Mouse (Mus musculus) midbrain, embryonic 10.5 days (tissue): ENCODE data around the gene Olfr1358. TPM values are rescaled to one million over a fixed set of nuclear protein-coding genes. Genes with fewer than 3 reads are reported as not detected.
A peak's percentile ranks its signal among the peaks of the same experiment; 100 is the strongest.
"Not testable (repeated sequence)": the region's sequence is repeated elsewhere in the genome, so short reads cannot be mapped to it uniquely, and the experiment has no call there.

Source experiments
- DNase-seq: peaks from one replicate; pipeline ENCODE4 v3.0.0-alpha.2; 2017; ENCODE audit warnings: low spot score
- H3K27ac ChIP-seq: fragments of 300-500 bp; sonication (generic); replicated peaks from 2 replicates; pipeline ENCODE4 v1.5.1; 2016; ENCODE audit warnings: mild to moderate bottlenecking
- H3K27me3 ChIP-seq: fragments of 300-500 bp; sonication (generic); 2 replicates; pipeline ENCODE4 v1.6.1; 2016; ENCODE audit warnings: low read depth, mild to moderate bottlenecking; ENCODE audit not compliant: poor library complexity, severe bottlenecking
- H3K36me3 ChIP-seq: fragments of 300-500 bp; sonication (generic); 2 replicates; pipeline ENCODE4 v1.6.1; 2016; ENCODE audit warnings: mild to moderate bottlenecking, moderate library complexity
- H3K4me1 ChIP-seq: fragments of 300-500 bp; sonication (generic); 2 replicates; pipeline ENCODE4 v1.6.1; 2016
- H3K4me3 ChIP-seq: fragments of 300-500 bp; sonication (generic); 2 replicates; pipeline ENCODE4 v1.5.1; 2016; ENCODE audit warnings: mild to moderate bottlenecking, moderate library complexity
- H3K9me3 ChIP-seq: fragments of 300-500 bp; sonication (generic); replicated peaks from 2 replicates; pipeline ENCODE4 v1.6.1; 2016; ENCODE audit warnings: mild to moderate bottlenecking
- WGBS: fragments of 180-500 bp; shearing (Covaris S2); methylation state at CpG from one replicate; pipeline ENCODE4 v1.1.7; 2016; 5-methylcytosine and 5-hydroxymethylcytosine counted together
- polyA plus RNA-seq: library from polyadenylated mRNA; unstranded; fragments of >200 nt; fragmentation: Nextera tagmentation; extraction: Ambion mirVana; gene quantifications from 2 replicates; pipeline ENCODE4 v1.2.1, GENCODE M21; 2016

The Olfr1358 gene
- not detected in 2 replicates for polyA plus RNA-seq

- H3K4me3 ChIP-seq: no peak within 1 kb of the TSS
- no peaks in the 10 kb centered on the region for H3K36me3 ChIP-seq
- no peaks in the 10 kb centered on the region for H3K9me3 ChIP-seq
- H3K27ac ChIP-seq: no peak within 1 kb of the TSS
- no peaks in the 10 kb centered on the region for H3K27me3 ChIP-seq
- H3K4me1 ChIP-seq: no peaks in the 10 kb centered on the region
- no peak for DNase-seq
Observed at GRCm38 (mm10) chr10:78517128-78517527, at the start of gene Olfr1358. Olfr1358 (plus strand) TSS chr10:78517428.

GRCm38 (mm10) chr10:78467761-78468310, 49.4 kb upstream of the Olfr1358 start:
- 70% methylated on average over 2 of the region's 2 CpGs for WGBS
- Histone ChIP-seq H3K27ac (no peak overlapping the region), H3K9me3 (no peaks in the 10 kb centered on the region), H3K4me3 (no peak overlapping the region), H3K4me1 (peaks cover 37% of the 10 kb centered on the region), H3K27me3 (peaks cover 14% of the 10 kb centered on the region), H3K36me3 (no peaks in the 10 kb centered on the region)
- DNase-seq: no peak

GRCm38 (mm10) chr10:78470582-78471313, 46.5 kb upstream of the Olfr1358 start:
- H3K27me3 ChIP-seq: peaks cover 4% of the 10 kb centered on the region
- H3K4me3 ChIP-seq: no peak overlapping the region
- no peaks in the 10 kb centered on the region for H3K36me3 ChIP-seq
- H3K27ac ChIP-seq: no peak overlapping the region; the same call in 1 of the 2 replicates
- WGBS: 48% methylated on average over 15 of the region's 15 CpGs
- H3K9me3 ChIP-seq: no peaks in the 10 kb centered on the region
- DNase-seq: no peak
- H3K4me1 ChIP-seq: peaks cover 13% of the 10 kb centered on the region

GRCm38 (mm10) chr10:78472046-78472445, 45.2 kb upstream of the Olfr1358 start:
- no peak overlapping the region for H3K4me3 ChIP-seq
- peaks cover 13% of the 10 kb centered on the region for H3K4me1 ChIP-seq
- DNase-seq: no peak
- no peak overlapping the region for H3K27ac ChIP-seq
- H3K9me3 ChIP-seq: no peaks in the 10 kb centered on the region
- no peaks in the 10 kb centered on the region for H3K36me3 ChIP-seq
- peaks cover 4% of the 10 kb centered on the region for H3K27me3 ChIP-seq
- 81% methylated on average over 3 of the region's 3 CpGs for WGBS

- Histone ChIP-seq H3K4me3 (no peak overlapping the region), H3K27me3 (peaks cover 4% of the 10 kb centered on the region), H3K9me3 (no peaks in the 10 kb centered on the region), H3K4me1 (peaks cover 9% of the 10 kb centered on the region), H3K36me3 (no peaks in the 10 kb centered on the region), H3K27ac (no peak overlapping the region)
- DNase-seq: no peak
- WGBS: 64% methylated on average over 5 of the region's 5 CpGs
Observed at GRCm38 (mm10) chr10:78473434-78473833, 43.8 kb upstream of the Olfr1358 start.

GRCm38 (mm10) chr10:78474759-78475158, 42.5 kb upstream of the Olfr1358 start:
- Histone ChIP-seq H3K36me3 (no peaks in the 10 kb centered on the region), H3K27ac (no peak overlapping the region), H3K27me3 (peaks cover 6% of the 10 kb centered on the region), H3K4me1 (peaks cover 9% of the 10 kb centered on the region), H3K9me3 (no peaks in the 10 kb centered on the region), H3K4me3 (no peak overlapping the region)
- no peak for DNase-seq
- WGBS: 76% methylated on average over 8 of the region's 8 CpGs

GRCm38 (mm10) chr10:78476821-78477220, 40.4 kb upstream of the Olfr1358 start:
- WGBS: 80% methylated on average over 4 of the region's 4 CpGs
- no peak for DNase-seq
- Histone ChIP-seq H3K4me3 (no peak overlapping the region), H3K4me1 (peaks cover 6% of the 10 kb centered on the region; the same call in 1 of the 2 replicates), H3K27me3 (peaks cover 24% of the 10 kb centered on the region), H3K27ac (no peak overlapping the region), H3K9me3 (no peaks in the 10 kb centered on the region), H3K36me3 (no peaks in the 10 kb centered on the region)

- H3K36me3 ChIP-seq: no peaks in the 10 kb centered on the region
- H3K27ac ChIP-seq: peak overlapping the region; percentile 79
- peak overlapping the region; percentile 64 for H3K4me3 ChIP-seq
- H3K9me3 ChIP-seq: no peaks in the 10 kb centered on the region
- H3K4me1 ChIP-seq: peaks cover 16% of the 10 kb centered on the region
- WGBS: 38% methylated on average over 21 of the region's 21 CpGs
- H3K27me3 ChIP-seq: peaks cover 49% of the 10 kb centered on the region
- DNase-seq: no peak
Observed at GRCm38 (mm10) chr10:78480954-78481927, 36.0 kb upstream of the Olfr1358 start.

GRCm38 (mm10) chr10:78481928-78482499, 35.2 kb upstream of the Olfr1358 start:
- Histone ChIP-seq H3K36me3 (no peaks in the 10 kb centered on the region), H3K27ac (peak overlapping the region; percentile 79), H3K9me3 (no peaks in the 10 kb centered on the region), H3K4me1 (peaks cover 16% of the 10 kb centered on the region), H3K4me3 (peak overlapping the region; percentile 64), H3K27me3 (peaks cover 56% of the 10 kb centered on the region)
- DNase-seq: peak; percentile 85
- 2% methylated on average over 35 of the region's 35 CpGs for WGBS

- WGBS: 79% methylated on average over 2 of the region's 2 CpGs
- H3K27me3 ChIP-seq: peaks cover 53% of the 10 kb centered on the region
- H3K4me3 ChIP-seq: not testable (repeated sequence)
Observed at GRCm38 (mm10) chr10:78485369-78485768, 31.9 kb upstream of the Olfr1358 start.

GRCm38 (mm10) chr10:78486871-78487270, 30.4 kb upstream of the Olfr1358 start:
- H3K27ac ChIP-seq: no peak overlapping the region
- H3K36me3 ChIP-seq: no peaks in the 10 kb centered on the region
- H3K27me3 ChIP-seq: peaks cover 42% of the 10 kb centered on the region
- H3K4me1 ChIP-seq: peaks cover 15% of the 10 kb centered on the region
- 75% methylated on average over 5 of the region's 5 CpGs for WGBS
- no peaks in the 10 kb centered on the region for H3K9me3 ChIP-seq
- H3K4me3 ChIP-seq: no peak overlapping the region
- DNase-seq: no peak

More at GRCm38 (mm10) chr10:78485369-78485768, 31.9 kb upstream of the Olfr1358 start:
- not testable (repeated sequence) for H3K36me3 ChIP-seq, DNase-seq, H3K27ac ChIP-seq, H3K9me3 ChIP-seq
- peaks cover 22% of the 10 kb centered on the region for H3K4me1 ChIP-seq

- Histone ChIP-seq H3K9me3 (no peaks in the 10 kb centered on the region), H3K36me3 (no peaks in the 10 kb centered on the region), H3K27ac (peak overlapping the region; percentile 68), H3K27me3 (peaks cover 37% of the 10 kb centered on the region), H3K4me3 (peak overlapping the region; percentile 48), H3K4me1 (peaks cover 8% of the 10 kb centered on the region)
- WGBS: 11% methylated on average over 26 of the region's 26 CpGs
- peak; percentile 85 for DNase-seq
Observed at GRCm38 (mm10) chr10:78487431-78488086, 29.7 kb upstream of the Olfr1358 start.
